Mouse (Mus musculus) left cerebral cortex, adult 8-10 months (tissue): ENCODE results near the gene Chl1. TPM values are rescaled to one million over a fixed set of nuclear protein-coding genes. Genes with fewer than 3 reads are reported as not detected.

Experiments
- DNase-seq, 2 experiments: peaks; one replicate each; pipeline ENCODE4 v3.0.0; 2022; ENCODE audit warnings: low spot score in 2 of 2
- total RNA-seq, 4 experiments: library from RNA; stranded (reverse); gene quantifications; 2 replicates each; pipeline ENCODE4 v1.2.4; 2022

Chl1 gene
- total RNA-seq, 4 experiments from 2014 or later = 99.5 to 125 (median 113) TPM

GRCm38 (mm10) chr6:103791077-103791632 is 280.8 kb downstream of the Chl1 start:
- DNase-seq = no peak

GRCm38 (mm10) chr6:103795241-103795640 is 284.9 kb downstream of the Chl1 start:
- no peak for DNase-seq
